Mouse (Mus musculus) c-Kit-positive CD71-negative TER-119-negative erythroid progenitor cells, embryonic 14.5 days (primary cell): Measurements from ENCODE around the gene Rnf43.

Experiments
- DNase-seq: peaks from one replicate; pipeline ENCODE4 v3.0.0-alpha.2; 2013; ENCODE audit warnings: low read depth

Rnf43 gene

GRCm38 (mm10) chr11:87662407-87662806 lies at the start of gene Rnf43:
TSS of gene Rnf43 (plus strand) at chr11:87662722.
- DNase-seq = peak; percentile 82

DNA sequence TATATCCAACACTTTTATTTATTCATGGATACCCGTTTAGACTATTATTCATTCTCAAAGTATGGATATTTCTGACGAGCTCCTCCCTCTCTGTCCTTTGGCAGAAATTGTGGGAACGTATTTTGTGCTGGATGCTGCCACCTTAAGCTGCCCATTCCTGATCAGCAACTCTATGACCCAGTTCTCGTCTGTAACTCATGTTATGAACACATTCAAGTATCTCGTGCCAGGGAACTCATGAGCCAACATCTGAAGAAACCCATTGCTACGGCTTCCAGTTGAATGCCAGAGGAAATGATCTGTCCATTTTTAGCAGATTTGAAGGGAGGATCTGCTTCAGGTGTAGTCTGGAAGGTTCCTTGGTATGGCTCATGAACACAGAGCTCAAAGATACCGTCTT lies 48.5 kb upstream of the Rnf43 start:
- no peak for DNase-seq

- DNase-seq = no peak
Observed at GRCm38 (mm10) chr11:87615551-87615950, 47.0 kb upstream of the Rnf43 start.

DNA sequence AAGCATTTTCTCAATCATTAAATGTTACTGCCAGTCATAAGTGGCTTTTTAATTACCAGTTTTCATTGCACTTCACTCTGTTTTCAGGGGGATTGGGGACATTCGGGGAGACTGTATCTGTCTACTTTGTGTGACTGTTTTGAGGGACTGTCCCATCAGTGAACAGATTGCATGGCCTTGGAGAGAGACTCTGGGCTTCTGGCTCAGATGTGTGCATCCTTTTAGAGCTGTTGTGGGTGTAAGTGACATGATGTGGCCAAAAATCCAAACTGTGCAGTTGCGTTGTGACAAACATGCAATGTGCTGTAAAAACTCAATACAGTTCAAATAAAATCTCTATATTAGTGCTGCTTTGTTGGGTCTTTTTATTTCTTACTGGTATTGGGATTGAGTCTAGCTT lies 46.6 kb upstream of the Rnf43 start:
- DNase-seq = no peak

DNA sequence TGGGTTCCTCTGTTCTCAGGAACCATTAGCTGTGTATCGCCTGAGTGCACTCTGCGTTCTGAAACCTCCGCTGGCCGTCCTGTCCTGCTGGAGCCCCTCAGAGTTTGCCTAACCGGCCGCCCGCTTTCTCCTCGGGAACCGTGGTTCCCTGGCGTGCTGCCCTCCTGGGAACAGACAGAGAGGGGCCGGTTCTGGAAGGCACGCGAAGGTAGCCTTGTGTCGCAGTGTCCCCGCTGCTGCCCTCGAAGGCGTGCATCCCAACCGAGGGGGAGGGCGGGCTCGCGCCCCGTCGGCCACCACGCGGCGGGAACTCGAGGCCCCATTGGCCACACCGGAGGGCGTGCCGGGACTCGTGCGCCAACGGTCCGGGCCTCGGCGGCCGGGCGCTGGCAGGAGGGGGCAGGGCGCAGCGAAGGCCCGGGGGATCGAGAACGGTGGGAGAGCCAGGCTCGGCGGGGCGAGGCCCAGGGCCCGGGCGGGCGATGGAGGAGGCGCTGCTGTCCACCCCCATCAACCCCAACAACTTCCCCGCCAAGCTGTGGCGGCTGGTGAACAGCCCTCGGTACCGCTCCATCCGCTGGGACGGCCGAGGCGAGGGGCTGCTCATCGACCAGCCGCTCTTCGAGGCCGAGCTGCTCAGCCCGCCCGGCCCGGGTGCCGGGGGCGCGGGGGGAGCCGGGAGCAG lies 45.6 kb upstream of the Rnf43 start, which contains the start of gene Hsf5:
Gene Hsf5, plus strand, starts transcription at position 375 of the 685 bp plus-strand sequence.
- no peak for DNase-seq

DNA sequence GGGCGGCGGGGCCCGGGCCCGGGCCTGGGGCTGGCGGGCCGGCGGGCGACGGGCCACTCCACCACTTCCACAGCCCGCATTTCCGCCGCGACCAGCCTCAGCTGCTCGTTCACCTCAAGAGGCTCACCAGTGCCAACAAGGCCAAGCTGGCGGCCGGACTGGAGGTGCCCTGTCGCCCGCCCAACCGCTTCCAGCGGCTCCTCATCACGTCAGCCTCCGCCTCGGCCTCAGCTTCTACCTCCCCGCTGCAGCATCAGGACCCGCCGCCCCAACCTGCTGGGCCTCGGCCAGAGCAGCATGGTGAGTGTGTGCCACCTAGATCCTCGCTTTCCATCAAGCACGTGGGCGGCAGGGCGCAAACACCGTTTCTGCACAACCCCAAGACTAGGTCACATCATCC lies 44.9 kb upstream of the Rnf43 start:
- no peak for DNase-seq

- no peak for DNase-seq
Observed at GRCm38 (mm10) chr11:87623160-87623559, 39.4 kb upstream of the Rnf43 start.

DNA sequence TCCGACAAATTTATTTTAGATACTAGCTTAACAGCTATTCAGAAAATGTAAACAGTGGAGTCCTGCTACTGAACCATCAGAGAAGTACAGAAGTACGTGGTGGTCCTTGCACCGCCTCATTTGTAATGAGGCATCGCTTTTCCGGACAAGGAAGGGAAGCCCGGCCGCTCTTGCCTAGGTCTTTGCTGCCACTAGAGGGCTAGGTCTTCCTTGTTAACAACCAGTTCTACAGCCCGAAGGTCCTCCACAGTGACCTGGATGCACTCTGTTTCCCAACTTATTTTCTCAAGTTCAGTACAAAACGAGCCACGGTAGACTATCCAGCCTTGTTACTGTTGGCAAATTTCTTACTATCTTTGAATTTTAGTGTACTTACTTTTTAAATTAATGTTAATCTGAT lies 32.7 kb upstream of the Rnf43 start:
- peak; percentile 53 for DNase-seq

DNA sequence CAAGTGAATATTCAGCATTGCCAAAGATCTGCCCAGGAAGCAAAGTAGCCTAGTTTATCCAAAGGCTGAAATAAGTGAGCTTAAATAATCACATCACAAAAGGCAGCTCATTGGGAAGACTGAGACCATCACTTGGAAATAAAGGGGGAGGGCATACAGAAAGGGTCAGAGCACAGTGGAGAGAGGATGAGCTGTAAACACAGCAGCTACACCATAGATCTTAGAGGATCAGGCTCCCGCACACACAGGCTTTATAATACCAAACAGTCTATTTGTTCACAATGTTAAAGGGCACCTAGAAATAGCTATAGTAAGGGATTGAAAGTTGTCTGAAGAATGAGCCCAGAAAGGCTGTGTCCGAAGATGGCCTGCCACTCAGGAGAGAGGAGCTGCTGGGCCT lies 23.7 kb upstream of the Rnf43 start:
- DNase-seq = no peak

DNA sequence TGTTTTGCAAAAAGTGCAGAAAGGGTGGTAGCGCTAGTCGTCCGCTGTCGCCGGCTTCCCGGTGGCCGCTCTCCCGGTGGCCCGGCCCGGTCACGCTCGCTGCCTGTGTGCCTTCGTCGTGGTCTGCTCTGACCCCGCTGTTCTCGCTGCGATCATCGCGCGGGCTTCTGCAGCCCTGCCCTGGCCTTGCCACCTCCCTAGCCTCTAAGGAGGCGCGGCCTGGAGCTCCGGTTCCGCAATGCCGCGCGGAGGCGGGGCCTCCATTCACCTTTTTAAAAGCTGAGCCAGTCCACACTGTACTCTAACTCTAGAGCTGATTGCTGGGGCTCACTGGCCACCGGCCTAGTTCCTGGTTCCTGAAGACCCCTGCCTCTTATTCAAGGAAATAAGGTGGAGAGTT lies 23.3 kb upstream of the Rnf43 start:
- DNase-seq = peak; percentile 53

- DNase-seq = no peak
Observed at GRCm38 (mm10) chr11:87642865-87643264, 19.7 kb upstream of the Rnf43 start.

DNA sequence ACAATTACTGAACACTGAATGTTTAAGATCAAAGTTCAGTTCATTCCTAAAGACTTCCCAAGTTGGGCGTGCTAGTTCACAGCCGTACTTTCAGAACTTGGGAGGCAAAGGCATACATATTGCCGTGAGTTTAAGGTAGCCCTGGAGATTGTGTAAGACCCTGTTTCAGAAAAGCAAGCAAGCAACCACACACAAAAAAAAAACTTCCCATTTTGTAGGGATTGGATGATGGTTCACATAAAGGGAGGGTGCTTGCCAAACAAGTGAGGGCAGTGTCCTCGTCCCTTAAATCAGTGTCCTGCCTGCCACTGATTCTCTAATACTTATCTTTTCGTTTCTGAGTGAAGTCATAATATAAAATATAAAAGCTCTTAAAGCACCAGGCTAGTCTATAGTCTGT lies 7.8 kb upstream of the Rnf43 start:
- DNase-seq = no peak

- no peak for DNase-seq
Observed at GRCm38 (mm10) chr11:87659216-87659615, 3.3 kb upstream of the Rnf43 start.

- DNase-seq = no peak
Observed at GRCm38 (mm10) chr11:87662822-87663221, 300 bp downstream of the Rnf43 start.

GRCm38 (mm10) chr11:87663948-87664347 lies 1.4 kb downstream of the Rnf43 start:
- no peak for DNase-seq

GRCm38 (mm10) chr11:87664521-87664920 lies 2.0 kb downstream of the Rnf43 start:
- no peak for DNase-seq

GRCm38 (mm10) chr11:87665224-87665623 lies 2.7 kb downstream of the Rnf43 start:
- DNase-seq = no peak

DNA sequence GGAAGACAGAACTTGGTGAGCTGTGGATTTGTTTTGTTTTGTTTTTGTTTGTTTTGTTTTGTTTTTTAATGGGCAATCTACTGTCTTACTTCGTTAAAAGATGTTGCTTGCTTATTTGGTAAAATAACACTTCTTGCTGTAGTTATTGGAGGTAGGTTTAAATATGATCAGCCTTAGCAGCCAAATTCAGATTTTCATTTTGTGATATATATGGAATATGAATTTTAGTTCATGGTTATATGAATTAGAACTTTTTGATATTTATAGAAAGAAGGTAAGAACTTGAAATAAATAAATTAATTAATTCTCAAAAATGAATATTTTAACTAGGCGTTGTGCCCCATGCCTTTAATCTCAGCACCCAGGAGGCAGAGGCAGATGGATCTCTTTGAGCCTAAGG lies 3.1 kb downstream of the Rnf43 start:
- no peak for DNase-seq

- DNase-seq = no peak
Observed at GRCm38 (mm10) chr11:87666256-87667035, 3.9 kb downstream of the Rnf43 start.

DNA sequence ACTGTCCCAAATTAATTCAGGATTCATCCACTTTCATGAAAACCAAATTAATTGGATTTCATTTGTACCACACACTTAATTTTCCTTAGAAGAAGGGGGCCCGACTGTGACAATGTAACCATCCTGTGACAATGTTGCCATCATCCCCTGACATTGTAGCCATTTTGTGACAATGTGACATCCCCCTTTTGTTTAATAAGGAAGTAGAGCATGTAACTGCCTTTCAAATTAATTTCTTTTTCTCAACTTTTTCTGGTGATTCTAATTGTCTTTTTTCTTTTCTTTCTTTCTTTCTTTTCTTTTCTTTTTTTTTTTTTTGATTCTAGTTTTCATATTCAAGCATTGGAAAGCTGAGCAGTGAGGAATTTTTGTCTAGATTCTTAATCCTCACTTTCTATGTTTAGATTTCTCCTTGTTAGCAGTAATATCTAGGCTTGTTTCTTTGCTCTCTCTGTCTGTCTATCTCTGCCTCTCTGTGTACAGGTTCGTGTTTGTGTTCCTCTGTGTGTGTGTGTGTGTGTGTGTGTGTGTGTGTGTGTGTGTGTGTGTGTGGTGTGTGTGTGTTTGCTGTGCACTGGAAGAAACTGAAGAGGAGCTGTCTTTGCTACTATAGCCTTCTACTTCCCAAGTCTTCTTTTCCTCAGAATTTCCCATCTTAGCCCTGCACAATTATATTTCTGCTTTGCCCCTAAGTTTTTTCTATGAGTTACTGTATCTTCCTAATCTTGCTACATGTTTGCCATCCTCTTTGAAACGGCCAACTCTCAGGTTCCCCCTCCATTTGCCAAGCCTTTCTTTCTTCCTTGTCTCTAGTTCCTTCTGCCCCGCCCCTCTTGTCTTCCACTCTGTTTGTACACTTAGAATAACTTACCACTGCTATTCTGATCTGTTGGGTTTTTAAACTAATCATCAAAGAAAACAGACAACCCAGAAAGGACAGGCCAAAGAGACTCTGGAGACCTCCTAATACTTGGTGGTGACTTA lies 4.9 kb downstream of the Rnf43 start:
- DNase-seq = no peak

DNA sequence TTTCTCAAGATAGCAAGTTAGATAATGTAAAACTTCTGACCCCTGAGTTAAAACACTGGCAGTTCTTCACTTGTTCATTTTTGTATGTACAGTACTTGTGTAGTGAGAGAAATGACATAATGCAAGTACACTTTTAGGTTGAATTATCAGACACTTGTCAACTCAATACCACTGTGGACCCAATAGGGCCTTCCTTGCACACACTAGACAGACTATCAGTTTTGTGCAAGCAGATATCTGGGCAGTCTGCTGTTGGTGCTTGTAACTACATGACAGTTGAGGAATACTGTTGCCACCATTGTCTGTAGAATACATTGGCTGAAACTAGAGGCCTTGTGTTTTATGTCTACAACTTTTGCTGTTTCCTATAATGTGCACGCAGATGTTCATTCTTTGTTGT lies 10.8 kb downstream of the Rnf43 start:
- no peak for DNase-seq

DNA sequence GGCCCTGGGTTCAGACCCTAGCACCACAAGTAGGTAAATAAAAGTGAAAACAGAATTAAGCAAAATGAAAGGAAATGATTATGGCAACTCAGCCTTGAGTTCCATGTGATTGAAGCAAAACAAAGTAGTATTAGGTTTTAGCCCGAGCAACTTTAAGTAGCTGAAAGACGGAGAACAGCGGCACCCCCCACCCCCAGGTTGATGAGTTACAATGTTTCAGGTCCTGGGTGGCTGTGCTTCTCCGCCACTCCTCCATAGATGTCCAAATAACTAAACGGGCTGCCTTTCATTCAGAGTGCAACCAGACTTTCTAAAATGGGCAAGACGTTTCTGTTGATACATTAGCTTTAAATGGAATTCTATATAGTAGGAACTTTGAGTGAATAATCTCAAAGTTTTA lies 13.1 kb downstream of the Rnf43 start:
- DNase-seq = no peak
